Mouse (Mus musculus): ENCODE measurements around the gene Ren1. TPM values are rescaled to one million over a fixed set of nuclear protein-coding genes. Genes with fewer than 3 reads are reported as not detected.
A peak's percentile ranks its signal among the peaks of the same experiment; 100 is the strongest.

The Ren1 gene
- polyA plus RNA-seq, 1 experiment from 2014 or later: 0.25 TPM

DNA sequence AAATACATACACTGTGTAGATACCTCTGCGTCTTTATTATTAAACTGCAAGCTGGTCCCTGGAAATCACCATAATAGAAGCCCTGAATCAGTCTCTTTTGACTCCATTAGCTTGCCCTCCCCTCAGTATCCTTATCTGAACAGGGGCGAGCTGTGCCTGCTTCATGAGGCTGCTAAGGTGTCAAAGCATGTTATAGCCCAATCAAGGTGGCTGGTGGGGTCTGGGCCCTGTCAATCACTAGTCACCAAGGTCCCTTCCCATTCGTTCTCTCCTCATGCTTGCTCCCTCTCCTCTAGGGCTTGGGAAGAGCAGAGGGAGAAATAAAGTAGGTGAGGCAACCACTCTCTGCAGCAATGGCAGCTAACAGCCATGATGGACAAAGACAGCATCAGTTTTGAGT lies 3.1 kb upstream of the Ren1 start:
- Histone ChIP-seq H3K4me2 (no peak overlapping the region), H3K9ac (no peak overlapping the region), H3K27ac (no peak overlapping the region), H3K4me3 (no peak overlapping the region), H3K36me3 (no peaks in the 10 kb centered on the region), H3K27me3 (peaks cover 1% of the 10 kb centered on the region; the same call in 1 of the 2 replicates), H3K4me1 (peaks cover 8% of the 10 kb centered on the region), H3K9me3 (no peaks in the 10 kb centered on the region)
- 70% methylated on average over 3 of the region's 3 CpGs for WGBS
- no peak for ATAC-seq (ENCODE audit: insufficient number of reproducible peaks, insufficient read depth, low FRiP score, low TSS enrichment, low read depth)

DNA sequence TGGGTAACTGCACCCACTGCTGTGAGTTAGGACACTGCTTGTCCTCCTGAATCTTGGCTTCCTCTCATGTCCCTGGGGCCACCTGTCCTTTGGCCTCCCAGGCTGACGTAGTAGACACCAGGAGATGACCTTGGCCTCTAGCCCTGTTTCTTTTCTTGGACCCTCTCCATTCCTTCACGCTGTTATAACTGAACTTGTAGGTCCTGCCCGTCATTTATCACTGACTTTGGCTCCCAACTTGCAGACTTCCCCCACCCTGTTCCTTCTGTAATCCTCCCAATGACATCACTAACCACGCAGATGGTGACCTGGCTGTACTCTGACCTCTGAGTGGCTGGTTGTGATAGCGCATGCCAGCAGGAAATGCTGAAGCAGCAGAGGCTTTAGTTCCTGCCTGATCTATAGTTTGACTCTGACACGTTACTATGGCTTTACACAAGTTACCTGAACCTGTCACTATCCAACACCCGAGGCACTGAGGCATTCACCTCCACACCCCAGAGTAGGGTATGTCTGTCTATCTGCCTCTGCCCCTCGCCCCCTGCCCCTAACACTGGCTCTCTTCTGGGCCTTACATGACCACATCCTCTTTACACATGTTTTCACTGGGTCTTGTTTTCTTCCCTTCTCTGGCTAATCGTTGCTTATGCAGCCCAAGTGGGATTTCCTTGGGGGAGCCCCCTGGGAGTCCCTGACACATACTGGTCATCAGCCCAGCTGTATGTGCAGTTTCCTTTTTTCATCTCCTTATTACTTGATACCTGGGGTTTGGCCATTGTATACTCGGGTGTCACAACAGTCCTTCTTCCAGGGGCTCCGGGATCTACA lies 2.4 kb upstream of the Ren1 start:
- Histone ChIP-seq H3K4me2 (no peak overlapping the region), H3K36me3 (no peaks in the 10 kb centered on the region), H3K27me3 (peaks cover 4% of the 10 kb centered on the region; the same call in 1 of the 2 replicates), H3K9me3 (no peaks in the 10 kb centered on the region), H3K4me3 (no peak overlapping the region), H3K4me1 (peaks cover 8% of the 10 kb centered on the region), H3K9ac (no peak overlapping the region), H3K27ac (no peak overlapping the region)
- ATAC-seq (ENCODE audit: insufficient number of reproducible peaks, insufficient read depth, low FRiP score, low TSS enrichment, low read depth): no peak
- 74% methylated on average over 11 of the region's 11 CpGs for WGBS

DNA sequence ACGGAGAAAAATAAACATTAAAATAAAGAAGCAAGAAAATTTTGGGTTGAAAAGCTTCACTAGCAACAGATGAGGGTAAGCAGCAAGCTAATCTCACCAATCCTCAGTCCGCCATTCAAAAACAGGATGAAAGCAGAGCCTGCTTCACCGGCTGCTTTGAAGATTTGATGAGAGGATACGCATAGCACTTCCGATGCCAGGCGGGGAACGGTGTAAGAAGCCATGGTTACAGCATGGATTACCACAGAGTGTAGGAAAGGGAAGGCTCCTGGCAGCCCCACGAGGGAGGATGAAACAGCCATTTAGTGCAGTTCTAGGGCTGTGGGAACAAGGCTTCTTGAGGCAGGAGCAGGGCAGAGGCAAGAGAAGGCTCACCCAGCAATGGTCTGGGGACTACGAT lies 1.5 kb downstream of the Ren1 start:
- H3K9ac ChIP-seq: no peak overlapping the region
- H3K36me3 ChIP-seq: no peaks in the 10 kb centered on the region
- H3K4me1 ChIP-seq: peaks cover 27% of the 10 kb centered on the region
- H3K27me3 ChIP-seq: peaks cover 17% of the 10 kb centered on the region; the same call in 1 of the 2 replicates
- H3K4me3 ChIP-seq: no peak overlapping the region
- no peak overlapping the region for H3K27ac ChIP-seq
- ATAC-seq (ENCODE audit: insufficient number of reproducible peaks, insufficient read depth, low FRiP score, low TSS enrichment, low read depth): no peak
- H3K9me3 ChIP-seq: no peaks in the 10 kb centered on the region
- H3K4me2 ChIP-seq: no peak overlapping the region
- 38% methylated on average over 9 of the region's 9 CpGs for WGBS

DNA sequence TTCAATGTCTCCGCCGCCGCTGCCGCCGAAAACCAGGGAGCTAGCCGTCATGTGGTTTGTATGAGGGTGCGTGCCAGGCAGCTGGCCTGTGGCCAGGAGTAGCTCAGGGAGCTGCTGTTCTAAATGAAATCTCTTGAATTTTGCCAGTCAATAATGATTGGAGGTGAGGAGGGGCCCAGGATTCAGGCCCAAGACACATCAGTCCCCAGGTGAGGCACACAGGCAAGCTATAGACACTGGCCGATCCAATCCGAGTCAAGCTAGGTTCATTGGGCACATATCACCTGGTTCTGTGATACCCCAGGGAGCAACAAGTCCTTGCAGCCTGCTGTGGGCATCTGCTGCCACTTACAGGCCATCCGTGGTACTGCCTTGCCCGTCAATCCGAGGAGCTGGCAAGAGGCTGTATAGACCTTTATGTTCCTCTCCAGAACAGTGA lies 3.1 kb downstream of the Ren1 start:
- Histone ChIP-seq H3K36me3 (no peaks in the 10 kb centered on the region), H3K9ac (no peak overlapping the region), H3K27me3 (peaks cover 22% of the 10 kb centered on the region), H3K27ac (no peak overlapping the region), H3K9me3 (no peaks in the 10 kb centered on the region), H3K4me3 (no peak overlapping the region), H3K4me2 (no peak overlapping the region), H3K4me1 (peaks cover 27% of the 10 kb centered on the region)
- ATAC-seq (ENCODE audit: insufficient number of reproducible peaks, insufficient read depth, low FRiP score, low TSS enrichment, low read depth): peak; percentile 26; the same call in 1 of the 2 replicates
- WGBS: 44% methylated on average over 12 of the region's 12 CpGs

DNA sequence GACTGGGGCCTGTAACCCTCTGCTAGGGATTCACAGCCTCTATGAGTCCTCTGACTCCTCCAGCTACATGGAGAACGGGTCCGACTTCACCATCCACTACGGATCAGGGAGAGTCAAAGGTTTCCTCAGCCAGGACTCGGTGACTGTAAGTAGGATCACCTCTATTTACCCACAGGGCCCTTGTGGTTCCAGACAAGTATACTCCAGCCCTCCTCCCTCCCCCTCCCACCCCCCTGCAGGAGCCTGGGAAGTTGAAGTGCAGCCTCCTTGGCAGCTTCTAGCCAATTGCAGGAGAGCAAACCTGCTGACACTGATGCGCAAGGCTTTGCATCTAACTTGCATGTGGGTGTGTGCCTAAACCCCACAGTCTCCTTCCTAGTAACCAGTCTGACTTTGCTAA lies 5.2 kb downstream of the Ren1 start:
- Histone ChIP-seq H3K4me1 (peaks cover 27% of the 10 kb centered on the region), H3K9ac (no peak overlapping the region), H3K4me3 (no peak overlapping the region), H3K36me3 (no peaks in the 10 kb centered on the region), H3K27ac (no peak overlapping the region), H3K4me2 (no peak overlapping the region), H3K9me3 (no peaks in the 10 kb centered on the region), H3K27me3 (peaks cover 28% of the 10 kb centered on the region)
- WGBS: 33% methylated on average over 5 of the region's 5 CpGs
- ATAC-seq (ENCODE audit: insufficient number of reproducible peaks, insufficient read depth, low FRiP score, low TSS enrichment, low read depth): no peak

DNA sequence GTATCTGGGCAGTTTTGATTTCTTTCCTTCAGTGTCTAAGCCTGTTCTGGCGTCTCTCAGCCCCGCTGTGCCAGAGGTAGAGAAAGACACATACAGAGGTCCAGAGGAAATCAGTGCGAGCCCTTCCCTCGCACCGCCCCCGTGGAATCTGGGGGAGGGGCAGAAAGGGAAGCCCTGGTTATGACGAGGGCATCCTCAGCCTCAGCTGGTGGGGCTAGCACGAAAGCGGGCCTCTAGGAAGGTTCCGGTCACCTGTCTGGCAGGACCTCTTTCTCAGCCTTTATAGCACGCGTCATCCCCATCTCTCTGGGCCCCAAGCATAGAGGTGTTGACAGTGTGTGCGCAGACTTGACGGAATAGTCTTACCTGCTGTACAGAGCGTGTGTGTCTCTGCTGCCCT lies 5.6 kb downstream of the Ren1 start:
- no peak overlapping the region for H3K9ac ChIP-seq
- no peak for ATAC-seq (ENCODE audit: insufficient number of reproducible peaks, insufficient read depth, low FRiP score, low TSS enrichment, low read depth)
- peaks cover 28% of the 10 kb centered on the region for H3K27me3 ChIP-seq
- WGBS: 47% methylated on average over 15 of the region's 15 CpGs
- peaks cover 27% of the 10 kb centered on the region for H3K4me1 ChIP-seq
- no peaks in the 10 kb centered on the region for H3K9me3 ChIP-seq
- H3K4me2 ChIP-seq: no peak overlapping the region
- H3K36me3 ChIP-seq: no peaks in the 10 kb centered on the region
- H3K27ac ChIP-seq: no peak overlapping the region
- no peak overlapping the region for H3K4me3 ChIP-seq

DNA sequence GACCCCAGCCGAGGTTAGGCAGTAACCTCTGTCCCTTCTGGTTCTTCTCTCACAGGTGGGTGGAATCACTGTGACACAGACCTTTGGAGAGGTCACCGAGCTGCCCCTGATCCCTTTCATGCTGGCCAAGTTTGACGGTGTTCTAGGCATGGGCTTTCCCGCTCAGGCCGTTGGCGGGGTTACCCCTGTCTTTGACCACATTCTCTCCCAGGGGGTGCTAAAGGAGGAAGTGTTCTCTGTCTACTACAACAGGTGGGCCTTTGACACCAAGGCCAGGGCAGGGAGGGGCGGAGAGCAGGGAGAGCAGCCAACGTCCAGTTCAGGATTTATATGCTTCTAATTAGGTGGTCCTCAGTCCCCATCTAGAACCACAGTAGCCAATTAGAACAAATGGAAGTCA lies 6.0 kb downstream of the Ren1 start:
- Histone ChIP-seq H3K36me3 (no peaks in the 10 kb centered on the region), H3K9ac (no peak overlapping the region), H3K4me3 (no peak overlapping the region), H3K27ac (no peak overlapping the region), H3K4me2 (no peak overlapping the region), H3K27me3 (peaks cover 28% of the 10 kb centered on the region), H3K9me3 (no peaks in the 10 kb centered on the region), H3K4me1 (peaks cover 25% of the 10 kb centered on the region)
- no peak for ATAC-seq (ENCODE audit: insufficient number of reproducible peaks, insufficient read depth, low FRiP score, low TSS enrichment, low read depth)
- WGBS: 65% methylated on average over 8 of the region's 8 CpGs

DNA sequence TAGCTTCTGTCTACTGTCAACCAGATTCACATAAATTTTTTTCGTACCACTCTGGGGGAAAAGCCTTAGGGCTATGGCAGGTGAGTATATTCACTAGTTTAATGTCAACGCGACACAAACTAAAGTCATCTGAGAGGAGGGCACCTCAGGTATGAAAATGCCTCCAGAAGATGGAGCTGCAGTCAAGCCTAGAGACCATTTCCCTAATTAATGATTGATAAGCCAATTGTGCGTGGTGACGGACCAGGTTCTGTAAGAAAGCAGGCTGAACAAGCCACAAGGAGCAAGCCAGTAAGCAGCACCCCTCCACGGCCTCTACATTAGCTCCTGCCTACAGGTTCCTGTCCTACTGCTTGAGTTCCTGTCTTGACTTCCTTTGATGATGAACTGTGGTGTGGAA lies 10.7 kb downstream of the Ren1 start:
- Histone ChIP-seq H3K27ac (no peak overlapping the region), H3K4me2 (no peak overlapping the region), H3K4me1 (peaks cover 21% of the 10 kb centered on the region), H3K9ac (no peak overlapping the region), H3K4me3 (no peak overlapping the region), H3K9me3 (no peaks in the 10 kb centered on the region), H3K36me3 (no peaks in the 10 kb centered on the region), H3K27me3 (peaks cover 57% of the 10 kb centered on the region)
- ATAC-seq (ENCODE audit: insufficient number of reproducible peaks, insufficient read depth, low FRiP score, low TSS enrichment, low read depth): no peak
- WGBS: 90% methylated on average over 6 of the region's 6 CpGs

DNA sequence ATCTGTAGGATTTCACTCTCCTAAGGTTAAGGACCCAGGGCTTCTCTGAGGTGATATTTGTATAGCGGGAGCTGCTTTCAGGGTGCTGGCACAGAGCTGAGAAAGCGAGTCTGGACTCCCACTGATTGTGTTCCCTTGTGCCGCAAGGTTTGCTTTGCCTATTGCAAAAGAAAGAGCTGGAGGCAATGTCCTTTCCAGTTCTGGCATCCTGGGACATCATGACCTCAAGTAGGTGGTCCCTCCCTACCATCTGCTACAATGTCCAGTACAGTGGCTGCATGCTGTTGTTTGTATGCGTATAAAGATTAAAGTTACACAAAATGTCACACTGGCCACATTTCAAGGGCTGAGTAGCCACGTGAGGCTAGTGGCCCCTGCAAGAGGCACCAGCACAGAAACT lies 11.8 kb downstream of the Ren1 start:
- no peak overlapping the region for H3K4me2 ChIP-seq
- H3K27me3 ChIP-seq: peaks cover 54% of the 10 kb centered on the region
- H3K9me3 ChIP-seq: no peaks in the 10 kb centered on the region
- ATAC-seq (ENCODE audit: insufficient number of reproducible peaks, insufficient read depth, low FRiP score, low TSS enrichment, low read depth): no peak
- peaks cover 21% of the 10 kb centered on the region for H3K4me1 ChIP-seq
- WGBS: 82% methylated on average over 5 of the region's 5 CpGs
- H3K27ac ChIP-seq: no peak overlapping the region
- no peaks in the 10 kb centered on the region for H3K36me3 ChIP-seq
- H3K9ac ChIP-seq: no peak overlapping the region
- H3K4me3 ChIP-seq: no peak overlapping the region

DNA sequence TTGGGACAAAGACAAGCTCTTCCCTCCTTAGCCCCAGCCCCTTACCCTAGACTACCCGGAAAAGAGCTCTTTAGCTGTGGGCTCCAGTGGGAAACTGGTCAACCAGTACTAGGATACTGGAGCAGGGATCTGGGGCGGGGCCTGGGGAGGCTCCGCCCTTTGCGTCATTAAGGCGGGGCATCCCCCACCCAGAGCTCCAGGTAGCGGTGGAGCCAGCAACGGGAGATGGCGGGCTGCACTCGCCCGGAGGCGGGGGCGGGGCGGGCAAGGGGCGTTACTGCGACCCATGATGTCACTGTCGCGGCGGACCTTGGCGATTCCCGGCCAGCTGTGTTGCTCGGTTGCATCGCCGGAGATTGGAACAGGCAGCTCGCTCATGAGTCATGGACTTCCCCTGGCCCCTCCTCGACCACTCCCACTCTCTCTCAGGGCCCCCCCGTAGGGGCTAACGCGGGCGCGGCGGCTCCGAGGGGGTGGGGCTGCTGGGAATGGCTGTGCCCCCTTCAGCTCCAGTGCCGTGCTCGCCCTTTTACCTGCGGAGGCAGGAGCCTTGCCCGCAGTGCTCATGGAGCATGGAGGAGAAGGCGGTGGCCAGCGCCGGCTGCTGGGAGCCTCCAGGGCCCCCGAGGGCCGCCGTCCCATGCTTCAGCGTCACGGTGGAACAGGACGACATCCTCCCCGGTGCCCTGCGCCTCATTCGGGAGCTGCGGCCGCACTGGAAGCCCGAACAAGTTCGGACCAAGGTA lies 13.1 kb downstream of the Ren1 start, which contains the start of gene Etnk2:
Gene Etnk2, plus strand, starts transcription at position 297 of the 746 bp plus-strand sequence.
- Histone ChIP-seq H3K4me1 (peaks cover 32% of the 10 kb centered on the region), H3K9ac (peak within 1 kb of the TSS; percentile 74), H3K36me3 (no peaks in the 10 kb centered on the region), H3K27me3 (peaks cover 51% of the 10 kb centered on the region), H3K4me2 (peak within 1 kb of the TSS; percentile 98), H3K27ac (no peak within 1 kb of the TSS), H3K4me3 (peak within 1 kb of the TSS; percentile 61), H3K9me3 (no peaks in the 10 kb centered on the region)
- peak; percentile 45; the same call in 1 of the 2 replicates for ATAC-seq (ENCODE audit: insufficient number of reproducible peaks, insufficient read depth, low FRiP score, low TSS enrichment, low read depth)
- WGBS: under 1% methylated on average over 52 of the region's 52 CpGs

DNA sequence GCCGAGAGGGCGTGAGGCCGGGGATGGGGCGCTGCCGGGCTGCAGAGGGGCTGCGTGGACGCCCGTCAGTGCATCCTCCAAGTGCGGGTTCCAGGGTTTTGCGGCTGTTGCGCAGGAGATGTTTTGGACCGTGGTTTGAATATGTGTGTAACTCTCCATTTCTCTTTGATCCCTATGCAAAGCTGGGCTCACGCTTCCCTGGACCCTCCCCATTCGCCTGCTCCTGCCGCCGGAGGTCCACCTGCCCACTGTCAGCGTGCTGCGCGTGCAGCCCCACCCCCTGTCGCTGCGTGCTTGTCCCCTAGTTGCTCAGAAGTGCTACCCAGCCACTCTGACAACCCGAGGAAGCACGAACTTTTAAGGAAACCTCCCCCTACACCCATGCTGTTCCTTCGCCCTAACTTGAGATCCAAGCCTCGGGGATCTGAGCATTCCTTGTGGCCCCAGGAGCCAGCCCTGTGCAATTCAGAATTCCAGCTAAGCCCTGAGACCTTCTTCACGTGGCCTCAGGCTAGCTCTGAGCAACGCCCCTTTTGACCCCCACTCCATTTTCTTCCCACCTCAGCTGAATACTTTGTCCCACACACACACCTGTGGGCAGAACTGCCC lies 13.8 kb downstream of the Ren1 start:
- no peaks in the 10 kb centered on the region for H3K36me3 ChIP-seq
- 3% methylated on average over 27 of the region's 27 CpGs for WGBS
- H3K4me2 ChIP-seq: peak overlapping the region; percentile 98
- H3K4me1 ChIP-seq: peaks cover 32% of the 10 kb centered on the region
- no peak overlapping the region for H3K27ac ChIP-seq
- H3K4me3 ChIP-seq: peak overlapping the region; percentile 61
- no peaks in the 10 kb centered on the region for H3K9me3 ChIP-seq
- peaks cover 46% of the 10 kb centered on the region for H3K27me3 ChIP-seq
- H3K9ac ChIP-seq: peak overlapping the region; percentile 74
- ATAC-seq (ENCODE audit: insufficient number of reproducible peaks, insufficient read depth, low FRiP score, low TSS enrichment, low read depth): 0 out of 2 replicates have a peak, but pooled peaks have one; percentile 1
